Mouse (Mus musculus) liver, embryonic 14.5 days (tissue): ENCODE results near the gene H2-Q10.
"Not testable (repeated sequence)": the region's sequence is repeated elsewhere in the genome, so short reads cannot be mapped to it uniquely, and the experiment has no call there.

Source experiments
- CTCF ChIP-seq: IDR thresholded peaks from 2 replicates; pipeline ENCODE4 v1.5.1; 2016; ENCODE audit warnings: antibody characterized with exemption, low read depth, control low read depth
- EP300 ChIP-seq: IDR thresholded peaks from 2 replicates; pipeline ENCODE4 v1.6.1; 2016; ENCODE audit warnings: antibody characterized with exemption, low read depth

DNA sequence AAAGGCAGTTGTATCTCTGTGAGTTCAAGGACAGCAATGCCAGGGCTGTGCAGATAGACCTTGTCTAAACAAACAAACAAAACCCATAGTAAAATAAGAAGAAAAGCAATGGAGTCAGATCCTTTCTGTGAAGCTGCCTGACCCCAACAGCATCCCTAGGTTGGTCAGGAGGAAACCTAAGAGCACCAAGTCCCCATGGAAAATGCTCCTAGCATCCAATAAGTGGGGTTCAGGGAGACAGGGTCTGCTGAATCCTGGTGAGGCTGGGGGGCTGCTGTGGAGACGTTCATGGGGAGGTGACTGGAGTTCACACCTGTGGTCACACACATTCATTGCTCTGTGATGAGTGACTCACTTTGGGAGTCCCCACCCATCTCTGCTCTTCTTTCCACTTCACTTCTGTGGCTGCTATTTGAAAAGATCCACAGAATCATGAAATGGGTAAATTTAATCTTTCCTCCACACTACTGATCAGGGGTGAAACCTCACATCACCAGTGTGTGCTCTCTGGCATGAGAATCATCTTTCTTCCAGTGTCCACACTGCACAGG is 32.4 kb upstream of the H2-Q10 start:
- not testable (repeated sequence) for TF ChIP-seq CTCF, EP300
